Mouse (Mus musculus) CH12.LX (cell line): Measurements from ENCODE around the gene Hcrtr1. TPM values are rescaled to one million over a fixed set of nuclear protein-coding genes. Genes with fewer than 3 reads are reported as not detected.

Experiments
- DNase-seq: peaks from one replicate; pipeline ENCODE4 v3.0.0-alpha.2; 2013; ENCODE audit errors: extremely low read depth
- H3K27ac ChIP-seq: 2 replicates; pipeline ENCODE4 v1.5.1; 2012; ENCODE audit warnings: low read depth, mild to moderate bottlenecking, control low read depth, moderate library complexity; ENCODE audit not compliant: insufficient read depth
- H3K27me3 ChIP-seq: replicated peaks from 2 replicates; pipeline ENCODE3; 2012; ENCODE audit warnings: inconsistent platforms
- H3K36me3 ChIP-seq, 2 experiments: replicated peaks in 1 of 2; 2 replicates each; pipeline versions ENCODE3 to v1.6.1; 2012; ENCODE audit warnings: inconsistent platforms in 1 of 2, low read length in 1 of 2, mild to moderate bottlenecking in 1 of 2, mixed read lengths in 1 of 2, moderate library complexity in 1 of 2; ENCODE audit not compliant: control insufficient read depth in 1 of 2, insufficient read depth in 1 of 2
- H3K4me1 ChIP-seq, 2 experiments: 2 replicates each; pipeline ENCODE4 v1.6.1; 2012; ENCODE audit warnings: inconsistent platforms in 1 of 2, moderate library complexity in 1 of 2; ENCODE audit not compliant: insufficient read depth in 2 of 2, control insufficient read depth in 1 of 2
- H3K4me2 ChIP-seq: 2 replicates; pipeline ENCODE4 v1.6.1; 2012; ENCODE audit warnings: low read depth, mild to moderate bottlenecking, control low read depth; ENCODE audit not compliant: poor library complexity, insufficient read depth, severe bottlenecking
- H3K4me3 ChIP-seq, 3 experiments: fragments of 150-350 bp in 1 of 3; sonication (generic) in 1 of 3; replicated peaks in 1 of 3; 2 replicates each; pipeline versions ENCODE3 to v1.5.1; 2011 to 2012; ENCODE audit warnings: low read depth in 2 of 3, low read length in 2 of 3, mild to moderate bottlenecking in 2 of 3, moderate library complexity in 2 of 3, control low read depth in 1 of 3, improper control_type of control experiment in 1 of 3, inconsistent platforms in 1 of 3, mixed read lengths in 1 of 3; ENCODE audit not compliant: poor library complexity in 1 of 3
- H3K79me2 ChIP-seq: replicated peaks from 2 replicates; pipeline ENCODE4 v1.6.1; 2012; ENCODE audit warnings: mild to moderate bottlenecking, moderate library complexity; ENCODE audit not compliant: control insufficient read depth, poor library complexity, insufficient read depth, severe bottlenecking; ENCODE audit errors: extremely low read depth
- H3K9ac ChIP-seq: 2 replicates; pipeline ENCODE4 v1.6.1; 2012; ENCODE audit warnings: low read depth, mild to moderate bottlenecking, control low read depth, moderate library complexity; ENCODE audit not compliant: insufficient read depth
- H3K9me3 ChIP-seq: replicated peaks from 2 replicates; pipeline ENCODE3; 2012; ENCODE audit warnings: low read length, inconsistent platforms, mixed read lengths
- CTCF ChIP-seq, 2 experiments: IDR thresholded peaks in 1 of 2; conservative IDR thresholded peaks in 1 of 2; 2 replicates each; pipeline ENCODE4 v1.5.1; 2011 to 2012; ENCODE audit warnings: low read depth in 2 of 2, low read length in 2 of 2, improper control_type of control experiment in 1 of 2, inconsistent platforms in 1 of 2, mild to moderate bottlenecking in 1 of 2, moderate library complexity in 1 of 2
- E2F4 ChIP-seq: IDR thresholded peaks from 2 replicates; pipeline ENCODE4 v1.6.1; 2011; ENCODE audit warnings: low read depth, low read length, improper control_type of control experiment; ENCODE audit not compliant: insufficient replicate concordance
- ELF1 ChIP-seq: IDR thresholded peaks from 2 replicates; pipeline ENCODE4 v1.6.1; 2014; ENCODE audit warnings: low read depth, mild to moderate bottlenecking, inconsistent platforms, low read length, improper control_type of control experiment
- EP300 ChIP-seq: IDR thresholded peaks from 2 replicates; pipeline ENCODE4 v1.6.1; 2011; ENCODE audit warnings: low read length, improper control_type of control experiment
- ETS1 ChIP-seq: conservative IDR thresholded peaks from 2 replicates; pipeline ENCODE4 v1.6.1; 2012; ENCODE audit warnings: low read depth, mild to moderate bottlenecking, inconsistent platforms, low read length, improper control_type of control experiment, moderate library complexity
- HCFC1 ChIP-seq: IDR thresholded peaks from 2 replicates; pipeline ENCODE4 v1.6.1; 2012; ENCODE audit warnings: low read depth, mild to moderate bottlenecking, inconsistent platforms, low read length, improper control_type of control experiment
- IRF4 ChIP-seq: IDR thresholded peaks from 2 replicates; pipeline ENCODE4 v1.6.1; 2014; ENCODE audit warnings: low read depth, mild to moderate bottlenecking, inconsistent platforms, low read length, improper control_type of control experiment
- JUN ChIP-seq: IDR thresholded peaks from 2 replicates; pipeline ENCODE4 v1.6.1; 2011; ENCODE audit warnings: low read depth, mild to moderate bottlenecking, low read length, improper control_type of control experiment, moderate library complexity; ENCODE audit not compliant: insufficient read depth
- KAT2A ChIP-seq: IDR thresholded peaks from 2 replicates; pipeline ENCODE4 v1.6.1; 2012; ENCODE audit warnings: low read length, improper control_type of control experiment, inconsistent platforms; ENCODE audit not compliant: insufficient replicate concordance
- MAFK ChIP-seq: IDR thresholded peaks from 2 replicates; pipeline ENCODE4 v1.6.1; 2011; ENCODE audit warnings: low read length, improper control_type of control experiment; ENCODE audit not compliant: insufficient replicate concordance
- MAX ChIP-seq: IDR thresholded peaks from 2 replicates; pipeline ENCODE4 v1.6.1; 2011; ENCODE audit warnings: low read length, improper control_type of control experiment
- MAZ ChIP-seq: IDR thresholded peaks from 2 replicates; pipeline ENCODE4 v1.6.1; 2012; ENCODE audit warnings: low read depth, mild to moderate bottlenecking, inconsistent platforms, low read length, improper control_type of control experiment, moderate library complexity
- MEF2A ChIP-seq: IDR thresholded peaks from 2 replicates; pipeline ENCODE4 v1.6.1; 2014; ENCODE audit warnings: low read depth, mild to moderate bottlenecking, inconsistent platforms, low read length, improper control_type of control experiment, borderline replicate concordance
- MXI1 ChIP-seq: IDR thresholded peaks from 2 replicates; pipeline ENCODE4 v1.6.1; 2011; ENCODE audit warnings: mild to moderate bottlenecking, low read depth, low read length, improper control_type of control experiment
- MYC ChIP-seq: IDR thresholded peaks from 2 replicates; pipeline ENCODE4 v1.6.1; 2011; ENCODE audit warnings: low read depth, mild to moderate bottlenecking, improper control_type of control experiment, low read length
- NELFE ChIP-seq: IDR thresholded peaks from 2 replicates; pipeline ENCODE4 v1.6.1; 2011; ENCODE audit warnings: low read depth, low read length, improper control_type of control experiment
- NRF1 ChIP-seq: IDR thresholded peaks from 2 replicates; pipeline ENCODE4 v1.6.1; 2014; ENCODE audit warnings: low read depth, mild to moderate bottlenecking, inconsistent platforms, low read length, improper control_type of control experiment, moderate library complexity
- PAX5 ChIP-seq: IDR thresholded peaks from 2 replicates; pipeline ENCODE4 v1.6.1; 2012; ENCODE audit warnings: low read length, inconsistent platforms, mixed read lengths
- POLR2A ChIP-seq: IDR thresholded peaks from 2 replicates; pipeline ENCODE4 v1.6.1; 2011; ENCODE audit warnings: low read depth, mild to moderate bottlenecking, improper control_type of control experiment, low read length
- RAD21 ChIP-seq: IDR thresholded peaks from 2 replicates; pipeline ENCODE4 v1.6.1; 2011; ENCODE audit warnings: low read depth, mild to moderate bottlenecking, low read length, improper control_type of control experiment, moderate library complexity
- RCOR1 ChIP-seq: conservative IDR thresholded peaks from 2 replicates; pipeline ENCODE4 v1.6.1; 2012; ENCODE audit warnings: low read depth, mild to moderate bottlenecking, inconsistent platforms, low read length, improper control_type of control experiment
- SIN3A ChIP-seq: IDR thresholded peaks from 2 replicates; pipeline ENCODE4 v1.6.1; 2012; ENCODE audit warnings: low read length, improper control_type of control experiment, inconsistent platforms
- TBP ChIP-seq: conservative IDR thresholded peaks from 2 replicates; pipeline ENCODE4 v1.6.1; 2011; ENCODE audit warnings: low read depth, low read length, improper control_type of control experiment
- TCF12 ChIP-seq: IDR thresholded peaks from 2 replicates; pipeline ENCODE4 v1.6.1; 2014; ENCODE audit warnings: low read depth, mild to moderate bottlenecking, inconsistent platforms, low read length, improper control_type of control experiment
- USF1 ChIP-seq: IDR thresholded peaks from 2 replicates; pipeline ENCODE4 v1.6.1; 2014; ENCODE audit warnings: low read depth, mild to moderate bottlenecking, inconsistent platforms, low read length, improper control_type of control experiment
- USF2 ChIP-seq: conservative IDR thresholded peaks from 2 replicates; pipeline ENCODE4 v1.6.1; 2011; ENCODE audit warnings: low read depth, low read length, improper control_type of control experiment
- ZC3H11A ChIP-seq: IDR thresholded peaks from 2 replicates; pipeline ENCODE4 v1.6.1; 2012; ENCODE audit warnings: low read depth, mild to moderate bottlenecking, inconsistent platforms, low read length, improper control_type of control experiment
- ZNF384 ChIP-seq: IDR thresholded peaks from 2 replicates; pipeline ENCODE4 v1.6.1; 2012; ENCODE audit warnings: low read depth, low read length, improper control_type of control experiment, inconsistent platforms
- dilution Hi-C: fragments of 300-500 bp; cut with MboI; formaldehyde crosslinking; loops from 2 replicates; pipeline ENCODE4 v1.14.3; 2020; ENCODE audit warnings: low sequenced_read_pairs; ENCODE audit not compliant: extremely low pct_unique_long_range_greater_than_20kb, extremely low pct_ligation_motif_present
- in situ Hi-C: fragments of 300-500 bp; cut with MboI; formaldehyde crosslinking; loops from 3 replicates; pipeline ENCODE4 v1.14.3; 2019; ENCODE audit warnings: low sequenced_read_pairs, low pct_ligation_motif_present, low pct_unique_long_range_greater_than_20kb, mixed read lengths
- polyA plus RNA-seq: library from polyadenylated mRNA; unstranded; fragments of >175 nt; gene quantifications from 2 replicates; pipeline ENCODE4 v1.2.1, GENCODE M21; 2012; ENCODE audit warnings: low read depth; ENCODE audit not compliant: insufficient read length
- total RNA-seq, 2 experiments: library from RNA; depleted of rRNA; stranded (reverse); fragments of 300-350 nt in 1 of 2; fragments of >200 nt in 1 of 2; gene quantifications; 2 replicates each; pipeline ENCODE4 v1.2.3; 2012 to 2014

Gene Hcrtr1
- total and polyA plus RNA-seq, 3 experiments = not detected

- DNase-seq = no peak
- dilution Hi-C loops = no loop called here
- Histone ChIP-seq H3K79me2 (no peaks in the 10 kb centered on the region), H3K36me3 (peaks cover 25 to 35% of the 10 kb centered on the region in 2 experiments), H3K4me1 (no peaks in the 10 kb centered on the region), H3K9me3 (no peaks in the 10 kb centered on the region), H3K9ac (no peak overlapping the region), H3K27me3 (peaks cover 38% of the 10 kb centered on the region), H3K4me3 (no peak overlapping the region), H3K4me2 (no peak overlapping the region), H3K27ac (no peak overlapping the region)
- TF ChIP-seq TBP (no peak), ELF1 (no peak), USF2 (no peak), MXI1 (no peak), ZNF384 (no peak), MAFK (no peak), MAZ (no peak), CTCF (conservative IDR thresholded peaks at IDR 0.05 in 1 of 2, IDR thresholded peaks at IDR 0.05 in 1 of 2; ENCODE audit: low read depth in 2 of 2, low read length in 2 of 2) (no peak), RAD21 (no peak), HCFC1 (no peak), JUN (no peak), TCF12 (no peak), MAX (no peak), MYC (no peak), IRF4 (no peak), SIN3A (no peak), ZC3H11A (no peak)
- in situ Hi-C loops = no loop called here
These were observed 9.1 kb downstream of the Hcrtr1 start for GRCm38 (mm10) chr4:130130082-130130481.

GRCm38 (mm10) chr4:130128907-130129306, 10.3 kb downstream of the Hcrtr1 start:
- Histone ChIP-seq H3K9me3 (no peaks in the 10 kb centered on the region), H3K27me3 (peaks cover 26% of the 10 kb centered on the region), H3K9ac (no peak overlapping the region), H3K4me1 (no peaks in the 10 kb centered on the region), H3K27ac (no peak overlapping the region), H3K4me2 (no peak overlapping the region), H3K36me3 (peaks cover 35 to 47% of the 10 kb centered on the region in 2 experiments), H3K79me2 (no peaks in the 10 kb centered on the region), H3K4me3 (no peak overlapping the region)
- dilution Hi-C loops (no loop called here), in situ Hi-C loops (no loop called here)
- DNase-seq = no peak
- no peak for TF ChIP-seq E2F4
- TF ChIP-seq MEF2A = no peak
- no peak for TF ChIP-seq MAFK
- TF ChIP-seq USF1 = no peak
- no peak for TF ChIP-seq ELF1
- TF ChIP-seq KAT2A = no peak
- no peak for TF ChIP-seq ETS1
- TF ChIP-seq NRF1 = no peak
- no peak for TF ChIP-seq MAZ
- TF ChIP-seq CTCF (conservative IDR thresholded peaks at IDR 0.05 in 1 of 2, IDR thresholded peaks at IDR 0.05 in 1 of 2; ENCODE audit: low read depth in 2 of 2, low read length in 2 of 2) = no peak
- TF ChIP-seq POLR2A = no peak
- no peak for TF ChIP-seq RCOR1
- no peak for TF ChIP-seq ZNF384
- TF ChIP-seq RAD21 = no peak
- TF ChIP-seq TCF12 = no peak
- no peak for TF ChIP-seq NELFE
- TF ChIP-seq USF2 = no peak
- no peak for TF ChIP-seq MYC
- TF ChIP-seq EP300 = no peak
- no peak for TF ChIP-seq PAX5
